Mouse (Mus musculus) splenic B cell, adult 2 months (primary cell): Measurements from ENCODE around the gene 4930550L24Rik.

Experiments
- DNase-seq: peaks from one replicate; pipeline ENCODE4 v3.0.0-alpha.2; 2011; ENCODE audit warnings: low read depth, low spot score
- H3K27me3 ChIP-seq: 2 replicates; pipeline ENCODE4 v1.6.1; 2012; ENCODE audit warnings: mild to moderate bottlenecking, low read length, moderate library complexity, mixed read lengths; ENCODE audit not compliant: control insufficient read depth, poor library complexity, insufficient read depth, severe bottlenecking
- H3K36me3 ChIP-seq: 2 replicates; pipeline ENCODE4 v1.6.1; 2012; ENCODE audit warnings: mild to moderate bottlenecking, low read length, moderate library complexity, mixed read lengths; ENCODE audit not compliant: control insufficient read depth, poor library complexity, insufficient read depth, severe bottlenecking

Gene 4930550L24Rik

DNA sequence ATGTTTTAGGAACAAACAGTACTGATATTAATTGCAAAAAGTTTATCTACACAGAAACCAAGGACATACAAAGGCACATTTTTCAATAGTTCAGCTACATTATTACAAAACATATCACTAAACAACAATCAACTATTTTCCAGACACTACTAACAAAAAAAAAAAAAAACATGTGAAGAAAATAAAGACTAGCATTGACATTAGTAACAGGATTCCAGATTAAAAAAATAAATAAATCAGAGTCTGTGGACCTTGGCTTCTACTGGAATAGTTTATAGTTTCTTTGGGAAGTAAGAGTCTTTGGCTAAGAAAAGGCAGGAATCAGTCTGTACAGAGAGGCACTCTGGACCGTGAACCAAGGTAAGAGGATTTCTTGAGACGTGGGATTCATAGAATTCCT lies at the start of gene 4930550L24Rik:
TSS of gene 4930550L24Rik (plus strand) at position 301 of the 400 bp plus-strand sequence.
- Histone ChIP-seq H3K27me3 (no peaks in the 10 kb centered on the region), H3K36me3 (no peaks in the 10 kb centered on the region)
- no peak for DNase-seq

- H3K36me3 ChIP-seq, result no peaks in the 10 kb centered on the region
- DNase-seq, result no peak
- no peaks in the 10 kb centered on the region for H3K27me3 ChIP-seq
Observed at GRCm38 (mm10) chrX:58900753-58901152, 8.4 kb upstream of the 4930550L24Rik start.

GRCm38 (mm10) chrX:58967969-58968368 lies 58.8 kb downstream of the 4930550L24Rik start:
- no peak for DNase-seq
- Histone ChIP-seq H3K27me3 (no peaks in the 10 kb centered on the region), H3K36me3 (no peaks in the 10 kb centered on the region)
